Mouse (Mus musculus) G1E (cell line): ENCODE data around the gene Myh3.

ENCODE experiments used
- CTCF ChIP-seq: IDR thresholded peaks from 2 replicates; pipeline ENCODE4 v1.5.1; 2012; ENCODE audit warnings: low read depth, low read length, inconsistent platforms, mixed read lengths
- GATA2 ChIP-seq: IDR thresholded peaks from 2 replicates; pipeline ENCODE4 v1.6.1; 2012; ENCODE audit warnings: low read depth, low read length, inconsistent platforms, borderline replicate concordance

GRCm38 (mm10) chr11:67133526-67133925, 55.4 kb downstream of the Myh3 start:
- TF ChIP-seq CTCF (no peak), GATA2 (no peak)
